Mouse (Mus musculus) thymus, postnatal 0 days (tissue): Measurements from ENCODE around the gene Man2a1. TPM values are rescaled to one million over a fixed set of nuclear protein-coding genes. Genes with fewer than 3 reads are reported as not detected.
A peak's percentile ranks its signal among the peaks of the same experiment; 100 is the strongest.

Source experiments
- DNase-seq: peaks from one replicate; pipeline ENCODE4 v3.0.0-alpha.2; 2015; ENCODE audit warnings: low spot score
- polyA plus RNA-seq: library from polyadenylated mRNA; unstranded; fragments of >200 nt; fragmentation: Nextera tagmentation; extraction: Ambion mirVana; gene quantifications from 2 replicates; pipeline ENCODE4 v1.2.1, GENCODE M21; 2015

The Man2a1 gene
- polyA plus RNA-seq, result 9.9 and 13.9 TPM in 2 replicates

- DNase-seq, result peak; percentile 89
Measured at GRCm38 (mm10) chr17:64600372-64601090, at the start of gene Man2a1. Gene Man2a1 (plus strand): TSS chr17:64600736.

GRCm38 (mm10) chr17:64553358-64553757 lies 47.2 kb upstream of the Man2a1 start:
- no peak for DNase-seq

- DNase-seq, result no peak
Measured at GRCm38 (mm10) chr17:64554901-64555300, 45.6 kb upstream of the Man2a1 start.

- DNase-seq, result no peak
Measured at GRCm38 (mm10) chr17:64556661-64557445, 43.7 kb upstream of the Man2a1 start.

GRCm38 (mm10) chr17:64558994-64559540 lies 41.5 kb upstream of the Man2a1 start:
- no peak for DNase-seq

DNA sequence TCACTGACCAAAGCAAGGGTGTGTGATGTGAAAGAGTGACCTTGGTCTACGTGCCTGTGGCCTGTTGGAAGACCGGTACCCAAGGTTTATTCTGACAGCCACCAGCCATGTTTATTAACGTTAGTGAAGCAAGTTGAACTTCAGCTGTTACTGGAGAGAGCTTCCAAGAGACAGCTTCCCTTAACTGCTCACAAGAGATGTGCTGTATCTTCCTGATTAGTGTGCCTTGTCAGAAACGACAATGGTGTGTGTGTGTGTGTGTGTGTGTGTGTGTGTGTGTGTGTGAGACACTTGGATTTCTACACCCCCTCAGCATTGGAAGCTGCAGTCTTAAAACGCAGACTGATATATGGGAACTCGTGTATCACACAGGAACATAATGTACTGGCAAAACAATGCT lies 34.1 kb upstream of the Man2a1 start:
- no peak for DNase-seq

DNA sequence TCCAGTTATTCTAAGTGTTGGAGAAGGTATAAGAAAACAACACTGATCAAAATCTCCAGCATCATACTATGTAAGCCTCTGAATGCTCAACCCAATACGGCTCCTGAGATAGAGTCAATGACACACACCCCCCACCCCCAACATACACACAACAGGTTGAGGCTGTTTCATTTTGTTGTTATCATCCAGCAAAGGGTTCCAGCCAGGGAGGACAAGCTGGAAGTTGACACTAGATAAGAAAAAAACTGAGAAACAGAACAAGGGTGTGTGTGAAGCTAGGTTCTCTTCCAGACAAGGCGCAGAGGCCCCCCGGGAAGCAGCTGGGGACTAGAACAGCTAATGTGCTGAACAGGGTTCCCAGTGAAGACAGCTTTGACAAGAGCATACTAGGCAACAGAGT lies 33.0 kb upstream of the Man2a1 start:
- no peak for DNase-seq

GRCm38 (mm10) chr17:64573981-64574380 lies 26.6 kb upstream of the Man2a1 start:
- no peak for DNase-seq

DNA sequence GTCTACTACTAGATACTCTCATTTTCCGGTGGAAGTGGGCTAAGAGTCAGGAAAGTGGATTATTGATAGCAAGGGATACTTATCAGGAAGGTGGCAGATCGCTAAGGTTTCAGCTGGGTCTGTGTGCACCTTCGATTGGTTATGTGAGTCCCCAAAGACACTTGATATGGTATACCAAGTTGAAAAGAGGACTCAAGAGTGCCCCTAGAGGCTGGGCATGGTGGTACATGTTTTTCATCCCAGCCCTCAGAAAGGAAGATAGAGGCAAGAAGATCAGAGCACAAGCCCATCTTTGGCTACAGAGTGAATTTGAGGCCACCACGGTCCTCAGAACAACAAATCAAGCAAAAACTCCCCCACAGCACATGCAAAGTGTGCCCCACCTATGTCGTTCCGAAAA lies 25.3 kb upstream of the Man2a1 start:
- DNase-seq, result peak; percentile 40

- no peak for DNase-seq
Measured at GRCm38 (mm10) chr17:64577485-64577884, 23.1 kb upstream of the Man2a1 start.

DNA sequence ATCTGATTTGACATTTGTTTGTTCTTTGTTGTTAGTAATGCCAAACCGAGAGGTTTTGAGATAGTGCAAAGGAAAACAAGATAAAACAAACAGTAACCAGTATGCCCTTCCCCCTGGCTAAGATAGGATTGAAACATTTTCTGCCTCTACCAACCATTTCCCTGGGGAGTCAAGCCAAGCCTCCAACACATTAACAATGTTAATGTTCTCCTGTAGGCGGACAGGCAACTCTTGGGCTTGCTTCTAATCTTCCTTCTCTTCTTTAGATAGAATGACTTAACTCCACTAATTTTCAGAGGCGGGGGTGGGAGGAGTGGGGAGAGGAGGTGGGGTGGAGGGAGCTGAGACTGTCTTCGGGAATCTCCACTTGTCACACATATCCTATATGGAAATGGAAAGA lies 22.2 kb upstream of the Man2a1 start:
- DNase-seq, result no peak

GRCm38 (mm10) chr17:64579696-64580095 lies 20.8 kb upstream of the Man2a1 start:
- peak; percentile 77 for DNase-seq

- no peak for DNase-seq
Measured at GRCm38 (mm10) chr17:64581133-64581532, 19.4 kb upstream of the Man2a1 start.

DNA sequence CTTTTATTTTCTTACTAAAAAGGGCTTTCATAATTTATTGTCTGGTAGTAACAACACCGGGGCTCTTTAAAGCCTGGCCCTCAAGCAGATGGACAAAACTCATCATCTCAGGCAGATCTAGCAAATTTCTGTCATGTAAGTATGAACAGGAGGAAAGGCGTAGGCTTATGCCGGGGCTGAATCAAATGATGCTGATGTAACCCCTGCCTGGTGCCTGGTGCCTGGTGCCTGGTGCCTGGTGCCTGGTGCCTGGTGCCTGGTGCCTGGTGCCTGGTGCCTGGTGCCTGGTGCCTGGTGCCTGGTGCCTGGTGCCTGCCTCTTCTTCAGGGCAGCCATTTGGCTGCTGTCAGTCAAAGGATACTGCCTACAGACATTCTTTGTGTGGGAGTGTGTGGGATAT lies 18.6 kb upstream of the Man2a1 start:
- DNase-seq, result no peak

DNA sequence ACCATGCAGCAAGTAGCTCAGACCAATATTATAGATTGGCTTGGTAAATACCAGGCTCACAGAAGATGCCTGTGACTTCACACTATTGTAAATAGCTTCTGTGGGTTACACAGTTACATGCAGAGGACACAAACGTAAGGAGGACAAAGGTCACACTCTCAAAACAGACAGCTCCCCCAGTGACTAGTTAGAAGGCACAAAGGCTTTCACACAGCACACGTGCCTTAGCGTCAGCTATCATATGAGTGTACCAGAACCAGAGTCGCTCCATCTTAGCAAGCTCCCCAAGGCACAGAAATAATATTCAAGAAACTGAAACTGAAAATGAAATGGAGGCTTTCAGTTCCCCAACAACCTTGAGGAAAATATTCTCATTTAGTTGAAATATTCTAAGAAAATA lies 10.1 kb upstream of the Man2a1 start:
- no peak for DNase-seq

DNA sequence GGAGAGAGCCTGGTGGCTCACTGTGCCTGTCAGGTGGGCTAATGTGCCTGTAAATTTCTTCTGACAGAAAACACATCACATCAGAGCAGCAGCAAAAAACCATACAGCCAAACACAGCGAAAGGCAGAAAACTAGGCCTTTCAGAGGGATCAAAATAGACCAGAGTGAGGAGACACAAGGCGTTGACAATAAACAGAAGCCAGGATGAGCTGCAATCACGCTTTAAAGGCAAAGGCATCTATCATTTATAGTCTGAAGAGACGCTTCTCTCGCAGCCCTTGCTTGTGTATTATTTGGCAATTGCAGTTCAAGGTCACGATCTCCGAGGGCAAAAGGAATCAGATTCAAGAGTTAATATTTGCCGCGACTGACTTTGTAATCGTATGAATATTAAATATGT lies 9.2 kb upstream of the Man2a1 start:
- no peak for DNase-seq

GRCm38 (mm10) chr17:64592355-64592754 lies 8.2 kb upstream of the Man2a1 start:
- no peak for DNase-seq

GRCm38 (mm10) chr17:64592788-64593187 lies 7.7 kb upstream of the Man2a1 start:
- no peak for DNase-seq

DNA sequence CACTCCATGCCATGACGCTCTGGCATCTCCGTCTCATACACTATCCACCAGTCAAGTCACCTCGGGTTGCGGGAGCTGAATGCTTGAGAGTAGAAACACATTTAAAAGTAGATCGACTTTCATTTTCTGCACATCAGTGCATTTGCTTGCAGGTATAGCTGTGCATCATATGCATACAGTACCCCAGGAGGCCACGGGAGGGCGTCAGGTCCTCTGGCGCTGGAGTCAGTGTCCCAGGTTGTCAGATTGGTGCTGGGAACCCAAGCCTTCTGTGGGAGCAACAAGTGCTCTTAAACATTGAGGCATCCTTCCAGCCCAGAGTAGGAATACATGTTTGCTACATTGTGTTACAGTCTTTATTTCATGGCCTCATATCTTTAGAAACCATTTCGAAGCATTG lies 2.8 kb upstream of the Man2a1 start:
- DNase-seq, result no peak

- no peak for DNase-seq
Measured at GRCm38 (mm10) chr17:64599916-64600315, 620 bp upstream of the Man2a1 start.

GRCm38 (mm10) chr17:64601091-64601750 lies 685 bp downstream of the Man2a1 start:
- DNase-seq, result peak; percentile 73
